Mouse (Mus musculus): ENCODE results near the gene Mif4gd. TPM values are rescaled to one million over a fixed set of nuclear protein-coding genes. Genes with fewer than 3 reads are reported as not detected.

Mif4gd gene
- polyA plus RNA-seq, 1 experiment from 2014 or later = 16.2 TPM

DNA sequence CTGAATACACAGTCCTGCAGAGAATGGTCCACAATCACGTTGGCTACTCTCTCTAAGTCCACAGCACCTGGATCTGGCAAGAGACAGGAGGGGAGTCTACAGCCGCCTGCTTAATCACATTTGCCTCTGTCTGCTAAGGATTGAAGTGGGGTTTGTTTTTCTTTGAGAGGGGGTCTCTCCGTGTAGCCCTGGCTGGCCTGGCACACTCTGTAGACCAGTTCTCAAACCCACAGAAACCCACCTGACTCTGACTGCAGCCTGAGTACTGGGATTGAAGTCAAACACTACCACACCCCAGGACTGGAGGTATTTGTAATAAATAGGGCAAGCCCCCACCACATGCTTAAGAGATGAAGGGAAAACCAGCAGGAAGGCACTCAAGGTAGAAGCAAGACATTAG lies 3.2 kb downstream of the Mif4gd start:
- Histone ChIP-seq H3K4me2 (ENCODE audit: low read length) (no peak overlapping the region), H3K27ac (ENCODE audit: low read depth, low read length) (no peak overlapping the region), H3K27me3 (replicated peaks; ENCODE audit: control insufficient read depth, insufficient read depth, low read length) (peaks cover 3% of the 10 kb centered on the region; the same call in 1 of the 2 replicates), H3K9me3 (ENCODE audit: control insufficient read depth, low read length) (no peaks in the 10 kb centered on the region), H3K36me3 (ENCODE audit: control insufficient read depth, insufficient read depth, low read length) (peaks cover 21% of the 10 kb centered on the region), H3K4me3 (ENCODE audit: low read length) (no peak overlapping the region), H3K4me1 (ENCODE audit: control insufficient read depth, insufficient read depth, low read depth, low read length) (peaks cover 24% of the 10 kb centered on the region), H3K9ac (ENCODE audit: low read depth, low read length) (no peak overlapping the region)
- 76% methylated on average over 3 of the region's 3 CpGs for WGBS
- ATAC-seq = no peak

GRCm38 (mm10) chr11:115608421-115609399 lies 4.1 kb downstream of the Mif4gd start:
- H3K27ac ChIP-seq (ENCODE audit: low read depth, low read length) = no peak overlapping the region; the same call in 1 of the 2 replicates
- H3K4me2 ChIP-seq (ENCODE audit: low read length) = no peak overlapping the region
- WGBS = 74% methylated on average over 23 of the region's 23 CpGs
- no peak overlapping the region for H3K9ac ChIP-seq (ENCODE audit: low read depth, low read length)
- no peaks in the 10 kb centered on the region for H3K9me3 ChIP-seq (ENCODE audit: control insufficient read depth, low read length)
- peaks cover 26% of the 10 kb centered on the region for H3K4me1 ChIP-seq (ENCODE audit: control insufficient read depth, insufficient read depth, low read depth, low read length)
- H3K27me3 ChIP-seq (replicated peaks; ENCODE audit: control insufficient read depth, insufficient read depth, low read length) = no peaks in the 10 kb centered on the region
- no peak for ATAC-seq
- no peak overlapping the region for H3K4me3 ChIP-seq (ENCODE audit: low read length)
- H3K36me3 ChIP-seq (ENCODE audit: control insufficient read depth, insufficient read depth, low read length) = peaks cover 21% of the 10 kb centered on the region

DNA sequence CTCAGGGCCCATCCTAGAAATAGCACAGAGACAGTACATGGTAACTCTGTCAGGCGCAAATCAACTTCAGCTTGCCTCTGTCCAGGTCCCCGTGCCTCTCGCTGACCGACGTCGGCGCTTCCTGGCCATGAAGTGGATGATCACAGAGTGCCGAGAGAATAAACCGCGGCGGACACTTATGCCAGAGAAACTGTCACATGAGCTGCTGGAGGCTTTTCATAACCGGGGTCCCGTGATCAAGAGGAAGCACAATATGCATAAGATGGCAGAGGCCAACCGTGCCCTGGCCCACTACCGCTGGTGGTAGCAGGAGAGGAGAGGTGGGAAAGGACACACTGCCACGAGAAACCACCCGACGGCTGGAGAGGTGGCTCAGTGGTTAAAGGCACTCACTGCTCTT lies 6.0 kb downstream of the Mif4gd start:
- H3K36me3 ChIP-seq (ENCODE audit: control insufficient read depth, insufficient read depth, low read length) = peaks cover 21% of the 10 kb centered on the region
- H3K9ac ChIP-seq (ENCODE audit: low read depth, low read length) = no peak overlapping the region
- no peak overlapping the region for H3K4me3 ChIP-seq (ENCODE audit: low read length)
- no peaks in the 10 kb centered on the region for H3K27me3 ChIP-seq (replicated peaks; ENCODE audit: control insufficient read depth, insufficient read depth, low read length)
- WGBS = 93% methylated on average over 18 of the region's 18 CpGs
- H3K27ac ChIP-seq (ENCODE audit: low read depth, low read length) = no peak overlapping the region
- H3K4me1 ChIP-seq (ENCODE audit: control insufficient read depth, insufficient read depth, low read depth, low read length) = peaks cover 28% of the 10 kb centered on the region
- no peak for ATAC-seq
- no peaks in the 10 kb centered on the region for H3K9me3 ChIP-seq (ENCODE audit: control insufficient read depth, low read length)
- H3K4me2 ChIP-seq (ENCODE audit: low read length) = no peak overlapping the region

DNA sequence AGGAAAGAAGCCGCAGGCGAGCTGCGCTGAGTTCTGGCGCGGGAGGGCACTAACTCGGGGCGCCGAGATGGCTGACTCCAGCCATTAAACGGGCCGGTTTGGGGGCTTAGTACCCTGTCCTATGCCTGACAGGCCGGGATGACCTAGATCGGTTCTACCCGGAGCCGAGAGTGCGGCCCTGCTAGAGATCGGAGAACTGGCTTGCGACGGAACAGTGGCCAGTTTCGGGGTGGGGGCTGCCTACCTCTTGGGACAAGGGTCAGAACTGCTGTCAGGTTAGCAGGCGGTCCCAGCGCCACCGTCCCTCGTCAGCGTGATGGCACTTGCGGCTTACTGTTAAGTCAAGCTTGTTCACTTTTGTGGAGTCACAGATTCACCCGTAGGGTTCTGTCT lies 8.5 kb downstream of the Mif4gd start:
- H3K36me3 ChIP-seq (ENCODE audit: control insufficient read depth, insufficient read depth, low read length) = peaks cover 21% of the 10 kb centered on the region
- H3K4me1 ChIP-seq (ENCODE audit: control insufficient read depth, insufficient read depth, low read depth, low read length) = peaks cover 28% of the 10 kb centered on the region
- 0% methylated on average over 26 of the region's 26 CpGs for WGBS
- H3K9me3 ChIP-seq (ENCODE audit: control insufficient read depth, low read length) = no peaks in the 10 kb centered on the region
- no peaks in the 10 kb centered on the region for H3K27me3 ChIP-seq (replicated peaks; ENCODE audit: control insufficient read depth, insufficient read depth, low read length)
- peak overlapping the region; percentile 94 for H3K27ac ChIP-seq (ENCODE audit: low read depth, low read length)
- peak overlapping the region; percentile 97 for H3K4me2 ChIP-seq (ENCODE audit: low read length)
- H3K4me3 ChIP-seq (ENCODE audit: low read length) = peak overlapping the region; percentile 87
- ATAC-seq = peak; percentile 21
- H3K9ac ChIP-seq (ENCODE audit: low read depth, low read length) = peak overlapping the region; percentile 81

DNA sequence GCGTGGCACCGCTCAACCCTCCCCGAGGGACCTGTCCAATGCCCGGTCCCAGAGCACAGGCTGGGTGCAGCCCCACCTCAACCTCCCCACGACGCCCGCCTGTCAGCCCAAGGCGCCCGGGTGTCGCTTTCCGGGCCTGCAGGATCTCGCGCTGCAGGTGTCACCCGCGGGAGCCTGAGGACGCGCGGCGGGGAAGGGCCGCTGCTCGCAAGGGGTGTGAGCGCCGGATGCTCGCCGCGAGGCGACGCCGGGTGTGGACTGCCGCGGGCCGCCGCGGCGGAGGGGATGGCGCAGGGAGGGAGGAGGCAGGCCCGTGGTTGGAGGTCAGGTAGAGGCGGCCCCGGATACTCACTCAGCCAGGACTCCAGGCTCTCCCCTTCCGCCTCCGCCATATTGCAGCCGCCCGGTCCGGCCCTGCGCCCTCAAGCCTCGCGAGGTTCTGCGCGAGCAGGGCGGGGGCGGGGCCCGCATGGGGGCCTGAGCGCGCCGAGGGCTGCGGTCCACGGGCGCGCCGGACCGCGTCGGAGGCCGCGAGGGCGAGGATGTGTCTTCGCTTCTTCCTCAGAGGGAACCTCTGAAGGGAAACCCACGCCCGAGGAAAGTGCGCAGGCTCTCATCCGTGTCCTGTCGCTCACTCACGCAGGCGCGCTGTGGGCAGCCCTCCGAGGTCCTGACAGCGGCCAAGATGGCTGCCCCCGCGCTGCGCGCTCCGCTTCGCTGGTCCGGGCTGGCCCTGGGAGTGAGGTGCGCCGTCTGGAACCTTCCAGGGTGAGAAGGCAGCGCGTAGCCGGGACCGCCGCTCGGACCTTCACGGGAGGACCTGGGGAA lies 9.1 kb downstream of the Mif4gd start, which contains the start of the genes Mrps7 and Gga3:
Gene Mrps7, plus strand, starts transcription at position 450 of the 828 bp plus-strand sequence.
Gene Gga3, minus strand, starts transcription at position 576 of the 828 bp plus-strand sequence.
- Histone ChIP-seq H3K9me3 (ENCODE audit: control insufficient read depth, low read length) (no peaks in the 10 kb centered on the region), H3K4me3 (ENCODE audit: low read length) (peak within 1 kb of the TSS; percentile 87), H3K27me3 (replicated peaks; ENCODE audit: control insufficient read depth, insufficient read depth, low read length) (no peaks in the 10 kb centered on the region), H3K4me2 (ENCODE audit: low read length) (peak within 1 kb of the TSS; percentile 97), H3K36me3 (ENCODE audit: control insufficient read depth, insufficient read depth, low read length) (peaks cover 18% of the 10 kb centered on the region), H3K27ac (ENCODE audit: low read depth, low read length) (peak within 1 kb of the TSS; percentile 94), H3K9ac (ENCODE audit: low read depth, low read length) (peak within 1 kb of the TSS; percentile 81), H3K4me1 (ENCODE audit: control insufficient read depth, insufficient read depth, low read depth, low read length) (peaks cover 28% of the 10 kb centered on the region)
- WGBS = 0% methylated on average over 54 of the region's 93 CpGs
- peak; percentile 97 for ATAC-seq

DNA sequence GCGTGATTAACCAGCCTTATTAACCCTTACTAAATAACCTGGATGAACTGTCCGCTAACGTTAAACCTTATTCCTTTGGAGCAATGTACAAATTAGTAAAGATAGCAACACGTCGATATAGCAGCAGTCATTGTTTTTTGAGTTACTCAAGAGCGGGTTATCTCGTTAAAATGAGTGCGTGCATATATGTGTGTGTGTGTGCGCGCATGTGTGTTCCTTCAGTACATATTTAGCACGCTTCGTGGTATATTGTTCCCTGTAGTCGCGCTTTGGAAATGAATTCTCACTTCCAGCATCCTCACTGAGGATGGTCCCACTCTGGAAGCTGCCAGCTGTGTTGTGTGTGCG lies 9.7 kb downstream of the Mif4gd start:
- H3K9ac ChIP-seq (ENCODE audit: low read depth, low read length) = peak overlapping the region; percentile 81
- H3K27ac ChIP-seq (ENCODE audit: low read depth, low read length) = peak overlapping the region; percentile 94
- ATAC-seq = no peak
- H3K4me1 ChIP-seq (ENCODE audit: control insufficient read depth, insufficient read depth, low read depth, low read length) = peaks cover 28% of the 10 kb centered on the region
- peak overlapping the region; percentile 87 for H3K4me3 ChIP-seq (ENCODE audit: low read length)
- WGBS = 7% methylated on average over 15 of the region's 15 CpGs
- H3K9me3 ChIP-seq (ENCODE audit: control insufficient read depth, low read length) = no peaks in the 10 kb centered on the region
- no peaks in the 10 kb centered on the region for H3K27me3 ChIP-seq (replicated peaks; ENCODE audit: control insufficient read depth, insufficient read depth, low read length)
- peaks cover 17% of the 10 kb centered on the region for H3K36me3 ChIP-seq (ENCODE audit: control insufficient read depth, insufficient read depth, low read length)
- peak overlapping the region; percentile 82 for H3K4me2 ChIP-seq (ENCODE audit: low read length)

DNA sequence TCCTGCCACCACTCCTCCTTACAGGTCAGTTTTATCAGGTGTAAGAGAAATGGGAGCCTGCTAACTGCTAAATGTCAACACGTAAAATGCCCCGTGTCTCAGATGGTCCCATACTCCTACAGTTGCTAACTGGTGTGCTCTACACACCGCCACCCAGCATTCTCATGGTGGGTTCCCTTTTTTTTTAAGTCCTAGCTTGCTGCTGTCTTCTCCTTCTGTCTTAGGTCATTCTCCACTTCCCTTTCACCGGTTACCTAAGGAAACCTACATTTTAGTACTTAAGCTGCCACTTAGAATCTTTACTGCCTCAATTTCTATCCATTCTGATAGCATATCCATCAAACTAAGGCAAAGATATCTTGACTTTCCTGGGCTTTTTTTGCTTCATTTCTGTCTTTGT lies 11.6 kb downstream of the Mif4gd start:
- H3K36me3 ChIP-seq (ENCODE audit: control insufficient read depth, insufficient read depth, low read length) = no peaks in the 10 kb centered on the region; the same call in 1 of the 2 replicates

DNA sequence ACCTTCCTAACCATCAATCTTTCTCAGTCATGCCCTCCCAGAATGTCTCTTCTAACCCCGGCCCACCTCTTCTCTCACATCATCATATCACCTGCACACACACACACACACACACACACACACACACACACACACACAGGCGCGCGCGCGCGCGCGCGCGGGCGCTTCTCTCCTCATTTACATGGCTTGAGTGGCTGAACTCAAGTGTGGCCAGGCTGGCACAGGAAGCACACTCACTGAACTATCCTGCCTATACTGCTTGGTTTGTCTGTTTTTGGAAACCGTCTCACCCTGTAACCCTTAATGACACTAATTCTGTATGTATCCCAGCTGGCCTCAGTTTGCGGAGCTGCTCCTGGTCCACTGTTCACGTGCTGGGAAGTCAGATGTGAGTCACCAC lies 12.0 kb downstream of the Mif4gd start:
- Histone ChIP-seq H3K4me2 (ENCODE audit: low read length) (no peak overlapping the region), H3K4me1 (ENCODE audit: control insufficient read depth, insufficient read depth, low read depth, low read length) (peaks cover 28% of the 10 kb centered on the region), H3K4me3 (ENCODE audit: low read length) (no peak overlapping the region), H3K27me3 (replicated peaks; ENCODE audit: control insufficient read depth, insufficient read depth, low read length) (no peaks in the 10 kb centered on the region), H3K9me3 (ENCODE audit: control insufficient read depth, low read length) (no peaks in the 10 kb centered on the region), H3K36me3 (ENCODE audit: control insufficient read depth, insufficient read depth, low read length) (no peaks in the 10 kb centered on the region; the same call in none of the 2 replicates), H3K27ac (ENCODE audit: low read depth, low read length) (no peak overlapping the region), H3K9ac (ENCODE audit: low read depth, low read length) (no peak overlapping the region)
- WGBS = 96% methylated on average over 15 of the region's 15 CpGs
- ATAC-seq = no peak

More for the DNA sequence above, 11.6 kb downstream of the Mif4gd start:
- Histone ChIP-seq H3K4me2 (ENCODE audit: low read length) (no peak overlapping the region), H3K9me3 (ENCODE audit: control insufficient read depth, low read length) (no peaks in the 10 kb centered on the region), H3K9ac (ENCODE audit: low read depth, low read length) (no peak overlapping the region), H3K4me1 (ENCODE audit: control insufficient read depth, insufficient read depth, low read depth, low read length) (peaks cover 28% of the 10 kb centered on the region), H3K4me3 (ENCODE audit: low read length) (no peak overlapping the region), H3K27me3 (replicated peaks; ENCODE audit: control insufficient read depth, insufficient read depth, low read length) (no peaks in the 10 kb centered on the region), H3K27ac (ENCODE audit: low read depth, low read length) (no peak overlapping the region)
- WGBS = 95% methylated on average over 4 of the region's 4 CpGs
- no peak for ATAC-seq

DNA sequence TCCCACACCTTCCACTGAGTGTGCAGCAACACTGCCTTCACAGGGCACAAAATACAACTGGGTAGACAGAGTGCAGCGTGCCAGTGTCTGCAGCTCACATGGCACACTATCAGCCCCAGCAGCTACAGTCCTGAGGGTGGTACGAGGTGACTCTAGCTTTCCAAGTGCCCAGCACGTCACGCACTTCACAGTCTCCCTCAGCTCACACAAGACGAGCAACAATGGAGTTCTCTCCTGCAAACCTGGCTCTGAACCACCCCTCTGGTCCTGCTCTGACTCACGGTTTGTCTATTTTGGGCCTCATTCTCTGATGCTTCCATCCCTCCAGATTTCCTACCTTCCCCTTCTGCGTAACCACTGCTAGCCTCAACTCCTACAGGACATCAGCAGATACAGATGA lies 13.0 kb downstream of the Mif4gd start:
- Histone ChIP-seq H3K9ac (ENCODE audit: low read depth, low read length) (no peak overlapping the region), H3K4me2 (ENCODE audit: low read length) (no peak overlapping the region), H3K9me3 (ENCODE audit: control insufficient read depth, low read length) (no peaks in the 10 kb centered on the region), H3K27me3 (replicated peaks; ENCODE audit: control insufficient read depth, insufficient read depth, low read length) (no peaks in the 10 kb centered on the region), H3K4me3 (ENCODE audit: low read length) (no peak overlapping the region), H3K27ac (ENCODE audit: low read depth, low read length) (no peak overlapping the region), H3K4me1 (ENCODE audit: control insufficient read depth, insufficient read depth, low read depth, low read length) (peaks cover 20% of the 10 kb centered on the region), H3K36me3 (ENCODE audit: control insufficient read depth, insufficient read depth, low read length) (peaks cover 2% of the 10 kb centered on the region)
- no peak for ATAC-seq
- WGBS = 93% methylated on average over 7 of the region's 7 CpGs

Data from hindbrain, embryonic 16.5 days (tissue).